Mouse (Mus musculus) G1E (cell line): ENCODE measurements around the gene Rrp1b. TPM values are rescaled to one million over a fixed set of nuclear protein-coding genes. Genes with fewer than 3 reads are reported as not detected.
"Not testable (repeated sequence)": the region's sequence is repeated elsewhere in the genome, so short reads cannot be mapped to it uniquely, and the experiment has no call there.

Experiments
- ATAC-seq: 2 replicates; pipeline ENCODE4 v1.8.0; 2016; ENCODE audit warnings: mild to moderate bottlenecking; ENCODE audit not compliant: insufficient number of reproducible peaks, poor library complexity, low FRiP score, severe bottlenecking; ENCODE audit errors: extremely low read depth
- DNase-seq: peaks from one replicate; pipeline ENCODE4 v3.0.0; 2012; ENCODE audit warnings: low spot score
- H3K27me3 ChIP-seq: 2 replicates; pipeline ENCODE4 v1.6.1; 2012; ENCODE audit warnings: mild to moderate bottlenecking, low read length, inconsistent platforms; ENCODE audit not compliant: insufficient read depth
- H3K36me3 ChIP-seq: replicated peaks from 2 replicates; pipeline ENCODE3; 2012; ENCODE audit warnings: mild to moderate bottlenecking, inconsistent platforms
- H3K4me1 ChIP-seq: 2 replicates; pipeline ENCODE4 v1.6.1; 2012; ENCODE audit warnings: low read depth, low read length, inconsistent platforms, mixed read lengths; ENCODE audit not compliant: insufficient read depth
- H3K4me3 ChIP-seq: 2 replicates; pipeline ENCODE4 v1.5.1; 2012; ENCODE audit warnings: low read depth, mild to moderate bottlenecking, inconsistent platforms, low read length, moderate library complexity, mixed read lengths
- H3K9me3 ChIP-seq: replicated peaks from 2 replicates; pipeline ENCODE4 v1.6.1; 2012; ENCODE audit warnings: inconsistent platforms
- CTCF ChIP-seq: IDR thresholded peaks from 2 replicates; pipeline ENCODE4 v1.5.1; 2012; ENCODE audit warnings: low read depth, low read length, inconsistent platforms, mixed read lengths
- GATA1 ChIP-seq: IDR thresholded peaks from 2 replicates; pipeline ENCODE4 v1.6.1; 2012; ENCODE audit warnings: borderline replicate concordance, low read length, inconsistent platforms, mixed read lengths
- GATA2 ChIP-seq: IDR thresholded peaks from 2 replicates; pipeline ENCODE4 v1.6.1; 2012; ENCODE audit warnings: low read depth, low read length, inconsistent platforms, borderline replicate concordance
- POLR2AphosphoS5 ChIP-seq: IDR thresholded peaks from 2 replicates; pipeline ENCODE4 v1.6.1; 2012; ENCODE audit warnings: low read depth, low read length, inconsistent platforms; ENCODE audit not compliant: insufficient replicate concordance
- TAL1 ChIP-seq: conservative IDR thresholded peaks from 2 replicates; pipeline ENCODE4 v1.6.1; 2012; ENCODE audit warnings: low read depth, low read length, inconsistent platforms, mixed read lengths
- polyA plus RNA-seq: library from polyadenylated mRNA; stranded (reverse); fragments of >175 nt; gene quantifications from 2 replicates; pipeline ENCODE4 v1.2.3, GENCODE M21; 2012
- total RNA-seq, 2 experiments: library from RNA; stranded (forward) in 1 of 2; stranded (reverse) in 1 of 2; fragments of 200-1000 nt in 1 of 2; fragments of >200 nt in 1 of 2; fragmentation: Nextera tagmentation in 1 of 2; gene quantifications; 2 replicates each; pipeline ENCODE4 v1.2.3; 2014 to 2017

The Rrp1b gene
- total and polyA plus RNA-seq, 3 experiments, result 33.1 to 156 (median 53.6) TPM

GRCm38 (mm10) chr17:32087069-32087468, 51.2 kb downstream of the Rrp1b start:
- no peak for TF ChIP-seq POLR2AphosphoS5
- no peak for TF ChIP-seq GATA1
- TF ChIP-seq TAL1, result no peak
- TF ChIP-seq GATA2, result no peak
- TF ChIP-seq CTCF, result no peak

GRCm38 (mm10) chr17:32091032-32091363, 55.1 kb downstream of the Rrp1b start:
- no peak for TF ChIP-seq POLR2AphosphoS5
- no peak for TF ChIP-seq TAL1
- no peak for TF ChIP-seq CTCF
- no peak for TF ChIP-seq GATA1
- no peak for TF ChIP-seq GATA2
- Histone ChIP-seq H3K27me3 (no peaks in the 10 kb centered on the region), H3K36me3 (no peaks in the 10 kb centered on the region), H3K9me3 (peaks cover 17% of the 10 kb centered on the region), H3K4me3 (peak overlapping the region; percentile 69), H3K4me1 (peaks cover 52% of the 10 kb centered on the region)
- ATAC-seq (no peak), DNase-seq (no peak)

More at GRCm38 (mm10) chr17:32087069-32087468, 51.2 kb downstream of the Rrp1b start:
- no peak overlapping the region for H3K4me3 ChIP-seq
- DNase-seq (no peak), ATAC-seq (no peak)
- H3K9me3 ChIP-seq, result no peaks in the 10 kb centered on the region
- no peaks in the 10 kb centered on the region for H3K36me3 ChIP-seq
- H3K27me3 ChIP-seq, result peaks cover 3% of the 10 kb centered on the region
- H3K4me1 ChIP-seq, result peaks cover 46% of the 10 kb centered on the region

GRCm38 (mm10) chr17:32091364-32092240, 55.7 kb downstream of the Rrp1b start:
- Histone ChIP-seq H3K4me1 (peaks cover 52% of the 10 kb centered on the region), H3K4me3 (peak overlapping the region; percentile 69), H3K9me3 (peaks cover 17% of the 10 kb centered on the region)
- DNase-seq (peak; percentile 83), ATAC-seq (peak; percentile 90)
- not testable (repeated sequence) for H3K36me3 ChIP-seq, H3K27me3 ChIP-seq

- DNase-seq (no peak), ATAC-seq (no peak)
- no peak for TF ChIP-seq GATA2
- peak; percentile 28; the same call in 1 of the 2 replicates for TF ChIP-seq TAL1
- TF ChIP-seq POLR2AphosphoS5, result no peak
- no peak for TF ChIP-seq GATA1
- TF ChIP-seq CTCF, result no peak
- Histone ChIP-seq H3K4me1 (peaks cover 46% of the 10 kb centered on the region), H3K9me3 (peaks cover 17% of the 10 kb centered on the region), H3K36me3 (no peaks in the 10 kb centered on the region), H3K27me3 (no peaks in the 10 kb centered on the region), H3K4me3 (peak overlapping the region; percentile 69; the same call in 1 of the 2 replicates)
These were observed 56.3 kb downstream of the Rrp1b start for GRCm38 (mm10) chr17:32092241-32092619.

- Histone ChIP-seq H3K4me1 (peaks cover 40% of the 10 kb centered on the region), H3K36me3 (no peaks in the 10 kb centered on the region), H3K27me3 (peaks cover 1% of the 10 kb centered on the region; the same call in 1 of the 2 replicates), H3K4me3 (no peak overlapping the region), H3K9me3 (peaks cover 17% of the 10 kb centered on the region)
- ATAC-seq (no peak), DNase-seq (no peak)
- TF ChIP-seq TAL1 (no peak), POLR2AphosphoS5 (no peak), CTCF (no peak), GATA2 (no peak), GATA1 (no peak)
These were observed 57.0 kb downstream of the Rrp1b start for GRCm38 (mm10) chr17:32092895-32093294.

- Histone ChIP-seq H3K4me1 (peaks cover 22% of the 10 kb centered on the region), H3K36me3 (no peaks in the 10 kb centered on the region), H3K27me3 (peaks cover 22% of the 10 kb centered on the region), H3K4me3 (no peak overlapping the region), H3K9me3 (peaks cover 32% of the 10 kb centered on the region)
- no peak for TF ChIP-seq GATA2
- TF ChIP-seq GATA1, result no peak
- no peak for TF ChIP-seq POLR2AphosphoS5
- no peak for TF ChIP-seq TAL1
- TF ChIP-seq CTCF, result no peak
- ATAC-seq, result no peak
- DNase-seq, result no peak
These were observed 61.8 kb downstream of the Rrp1b start for GRCm38 (mm10) chr17:32097676-32098075.

GRCm38 (mm10) chr17:32098905-32099304, 63.0 kb downstream of the Rrp1b start:
- not testable (repeated sequence) for ATAC-seq, H3K4me3 ChIP-seq, H3K36me3 ChIP-seq, DNase-seq
- Histone ChIP-seq H3K9me3 (peaks cover 22% of the 10 kb centered on the region), H3K4me1 (peaks cover 28% of the 10 kb centered on the region), H3K27me3 (peaks cover 22% of the 10 kb centered on the region)
